Comparison of ENCODE assay signal across 15 mouse cellular contexts in the genomic region with DNA sequence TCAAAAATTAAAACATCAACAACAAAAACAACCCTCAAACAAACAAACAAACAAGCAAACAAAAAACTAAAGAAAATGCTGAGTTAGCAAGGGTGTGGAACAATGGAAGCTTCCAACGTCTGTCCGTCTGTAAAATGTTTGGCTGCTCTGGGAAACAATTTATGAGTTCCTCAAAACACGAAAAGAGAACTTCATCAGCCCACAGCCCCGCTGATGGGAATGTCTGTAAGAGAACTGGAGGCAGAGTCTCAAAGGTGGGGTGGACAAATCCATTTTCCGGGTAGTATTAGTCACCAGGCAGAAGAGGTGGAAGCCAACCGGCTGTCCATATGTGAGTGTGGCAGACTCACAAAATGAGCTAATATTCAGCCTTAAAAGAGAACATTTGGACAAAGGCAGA. TPM values are rescaled to one million over a fixed set of nuclear protein-coding genes. Genes with fewer than 3 reads are reported as not detected.
"Had no signal": no experiment of that assay in that cellular context is flagged by ENCODE, and none has a peak within 500 bp of the region (broad histone marks: within the 10 kb centered on the region; RNA-seq: fewer than 3 reads in every experiment).

No protein-coding gene starts in this region.

- DNase-seq: kidney, adult 18-20 months; kidney, postnatal 14 days; layer of hippocampus, postnatal 36 days; lung, adult 18-20 months; lung, postnatal 4 days; right cerebral cortex, postnatal 14 days; thymus, postnatal 36 days had no signal

- H3K36me3 ChIP-seq: limb, embryonic 15.5 days; midbrain, embryonic 12.5 days; stomach, embryonic 15.5 days had no signal

- H3K4me3 ChIP-seq: limb, embryonic 15.5 days; midbrain, embryonic 12.5 days; stomach, embryonic 15.5 days had no signal

- H3K27me3 ChIP-seq: limb, embryonic 15.5 days; midbrain, embryonic 12.5 days; stomach, embryonic 15.5 days had no signal

- H3K9me3 ChIP-seq: limb, embryonic 15.5 days; midbrain, embryonic 12.5 days; stomach, embryonic 15.5 days had no signal

- ATAC-seq: lung, postnatal 0 days; midbrain, embryonic 16.5 days had no signal

- H3K27ac ChIP-seq: limb, embryonic 15.5 days; liver, embryonic 14.5 days; midbrain, embryonic 12.5 days; stomach, embryonic 15.5 days had no signal

- H3K4me1 ChIP-seq: stomach, embryonic 15.5 days had no signal

- H3K9ac ChIP-seq: limb, embryonic 15.5 days; liver, embryonic 14.5 days; midbrain, embryonic 12.5 days; stomach, embryonic 15.5 days had no signal

RNA-seq across cellular contexts. Expression of gene Tvp23a, which starts 5.8 kb away (rescaled TPM):
- total RNA-seq: megakaryocyte-erythroid progenitor cell, adult 5-6 weeks had no signal

RNA-seq across cellular contexts. Expression of gene Tekt5, which starts 46.0 kb away (rescaled TPM):
- total RNA-seq: megakaryocyte-erythroid progenitor cell, adult 5-6 weeks had no signal
- polyA plus RNA-seq: limb, embryonic 11.5 days had no signal
